Mouse (Mus musculus): Measurements from ENCODE around the gene Htra3.

DNA sequence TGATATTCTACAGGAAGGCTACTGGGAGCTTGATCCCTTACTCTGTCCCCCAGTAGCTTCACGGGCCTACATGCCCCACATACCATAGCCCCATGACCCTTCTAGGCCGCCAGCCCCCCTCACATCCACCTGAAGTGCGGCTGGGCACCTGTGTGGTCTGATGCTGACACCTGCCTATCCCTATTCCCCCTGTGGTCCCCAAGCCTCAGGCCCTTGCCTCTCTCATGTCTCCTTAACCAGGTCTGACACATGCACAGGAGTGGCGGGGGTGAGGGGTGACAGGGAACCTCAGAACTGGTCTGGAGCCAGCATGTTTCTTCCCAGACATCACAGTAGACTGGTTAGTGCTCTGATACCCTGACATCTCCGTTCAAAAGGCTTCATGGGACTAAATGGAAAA lies 71.0 kb downstream of the Htra3 start:
- TF ChIP-seq ZNF384 (IDR thresholded peaks at IDR 0.05; ENCODE audit: low read depth, low read length) (no peak), HCFC1 (IDR thresholded peaks at IDR 0.05; ENCODE audit: borderline replicate concordance, insufficient read depth, low read length) (no peak)
